Mouse (Mus musculus): ENCODE results near the gene Olfr1442.

- no peak for TF ChIP-seq CTCF (IDR thresholded peaks at IDR 0.05; ENCODE audit: low read depth)
- no peak for TF ChIP-seq EP300 (IDR thresholded peaks at IDR 0.05; ENCODE audit: low read depth)
Measured at GRCm38 (mm10) chr19:12636863-12637262, 33.4 kb upstream of the Olfr1442 start.
